Mouse (Mus musculus) neural tube, embryonic 14.5 days (tissue): ENCODE data around the gene Gm49425. TPM values are rescaled to one million over a fixed set of nuclear protein-coding genes. Genes with fewer than 3 reads are reported as not detected.

Source experiments
- ATAC-seq: fragments of 200-750 bp; cut with Nextera tagmentation; 2 replicates; pipeline ENCODE4 v1.8.0; 2017; ENCODE audit warnings: low read depth, mild to moderate bottlenecking, moderate TSS enrichment, moderate library complexity
- H3K27ac ChIP-seq: fragments of 300-500 bp; sonication (generic); 2 replicates; pipeline ENCODE4 v1.5.1; 2014; ENCODE audit warnings: low read depth, mild to moderate bottlenecking, control low read depth, low read length, moderate library complexity, mixed read lengths
- H3K27me3 ChIP-seq: fragments of 300-500 bp; sonication (generic); 2 replicates; pipeline ENCODE4 v1.6.1; 2014; ENCODE audit warnings: low read length; ENCODE audit not compliant: control insufficient read depth, insufficient read depth
- H3K36me3 ChIP-seq: fragments of 300-500 bp; sonication (generic); 2 replicates; pipeline ENCODE4 v1.6.1; 2014; ENCODE audit warnings: low read length, mixed read lengths; ENCODE audit not compliant: control insufficient read depth, insufficient read depth
- H3K4me1 ChIP-seq: fragments of 300-500 bp; sonication (generic); 2 replicates; pipeline ENCODE4 v1.6.1; 2014; ENCODE audit warnings: low read length; ENCODE audit not compliant: control insufficient read depth, insufficient read depth
- H3K4me2 ChIP-seq: fragments of 300-500 bp; sonication (generic); 2 replicates; pipeline ENCODE4 v1.6.1; 2014; ENCODE audit warnings: mild to moderate bottlenecking, low read depth, low read length, control low read depth
- H3K4me3 ChIP-seq: fragments of 300-500 bp; sonication (generic); 2 replicates; pipeline ENCODE4 v1.5.1; 2014; ENCODE audit warnings: low read depth, low read length, control low read depth, mixed read lengths
- H3K9ac ChIP-seq: fragments of 300-500 bp; sonication (generic); replicated peaks from 2 replicates; pipeline ENCODE4 v1.6.1; 2014; ENCODE audit warnings: low read depth, mild to moderate bottlenecking, control low read depth, low read length, mixed read lengths
- H3K9me3 ChIP-seq: fragments of 300-500 bp; sonication (generic); 2 replicates; pipeline ENCODE4 v1.6.1; 2016; ENCODE audit warnings: low read length; ENCODE audit not compliant: control insufficient read depth
- WGBS: fragments of 180-500 bp; shearing (Covaris S2); extraction: QIAGEN DNeasy Blood & Tissue Kit; methylation state at CpG from one replicate; pipeline ENCODE4 v1.1.7; 2014; 5-methylcytosine and 5-hydroxymethylcytosine counted together
- microRNA-seq: library from miRNA; unstranded; fragments of <30 nt; microRNA quantifications from one replicate; pipeline ENCODE4, GENCODE M21; 2016
- polyA plus RNA-seq: library from polyadenylated mRNA; unstranded; fragments of >200 nt; fragmentation: Nextera tagmentation; extraction: Ambion mirVana; gene quantifications from 2 replicates; pipeline ENCODE4 v1.2.1, GENCODE M21; 2014

The Gm49425 gene
- polyA plus RNA-seq, 1 experiment from 2014 or later = 0.29 TPM

- Histone ChIP-seq H3K36me3 (no peaks in the 10 kb centered on the region), H3K4me1 (peaks cover 6% of the 10 kb centered on the region; the same call in 1 of the 2 replicates), H3K27ac (no peak overlapping the region), H3K4me3 (peak overlapping the region; percentile 18), H3K9ac (peak overlapping the region; percentile 35; the same call in 1 of the 2 replicates), H3K9me3 (no peaks in the 10 kb centered on the region), H3K27me3 (no peaks in the 10 kb centered on the region), H3K4me2 (peak overlapping the region; percentile 67)
- ATAC-seq = peak; percentile 63; the same call in 1 of the 2 replicates
- WGBS = 24% methylated on average over 11 of the region's 11 CpGs
Observed at GRCm38 (mm10) chr15:101479666-101480060, 37.4 kb downstream of the Gm49425 start.

GRCm38 (mm10) chr15:101479007-101479665 lies 37.9 kb downstream of the Gm49425 start:
- H3K9me3 ChIP-seq = no peaks in the 10 kb centered on the region
- peak; percentile 58; the same call in 1 of the 2 replicates for ATAC-seq
- H3K9ac ChIP-seq = peak overlapping the region; percentile 35; the same call in 1 of the 2 replicates

GRCm38 (mm10) chr15:101472952-101473528 lies 44.0 kb downstream of the Gm49425 start, which contains the start of gene Krt86:
TSS of gene Krt86 (plus strand) at chr15:101473478.
- Histone ChIP-seq H3K4me3 (no peak within 1 kb of the TSS), H3K27me3 (no peaks in the 10 kb centered on the region), H3K27ac (no peak within 1 kb of the TSS), H3K36me3 (no peaks in the 10 kb centered on the region), H3K9me3 (no peaks in the 10 kb centered on the region), H3K4me1 (no peaks in the 10 kb centered on the region), H3K4me2 (no peak within 1 kb of the TSS), H3K9ac (no peak within 1 kb of the TSS)
- WGBS = 32% methylated on average over 10 of the region's 10 CpGs
- ATAC-seq = no peak

More at GRCm38 (mm10) chr15:101479007-101479665, 37.9 kb downstream of the Gm49425 start:
- Histone ChIP-seq H3K4me2 (peak overlapping the region; percentile 67), H3K27me3 (no peaks in the 10 kb centered on the region), H3K4me3 (peak overlapping the region; percentile 18), H3K4me1 (peaks cover 6% of the 10 kb centered on the region; the same call in 1 of the 2 replicates), H3K36me3 (no peaks in the 10 kb centered on the region), H3K27ac (no peak overlapping the region)
- WGBS = 14% methylated on average over 31 of the region's 31 CpGs

- no peak overlapping the region for H3K9ac ChIP-seq
- H3K27me3 ChIP-seq = no peaks in the 10 kb centered on the region
- no peaks in the 10 kb centered on the region for H3K4me1 ChIP-seq
- no peaks in the 10 kb centered on the region for H3K9me3 ChIP-seq
- 95% methylated on average over 4 of the region's 4 CpGs for WGBS
- H3K36me3 ChIP-seq = no peaks in the 10 kb centered on the region
- no peak overlapping the region for H3K4me2 ChIP-seq
- H3K4me3 ChIP-seq = no peak overlapping the region
- no peak overlapping the region for H3K27ac ChIP-seq
- no peak for ATAC-seq
Observed at GRCm38 (mm10) chr15:101469093-101469492, 48.0 kb downstream of the Gm49425 start.

Small RNAs within 50 kb of the gene (microRNA-seq; reads per million reads assigned to microRNA genes)
- not detected for gene Gm44393

Other genes starting within 250 kb of the Gm49425 start
- 69.4 and 75.7 TPM in 2 replicates for gene Atg101, start 233.0 kb downstream of the Gm49425 start, polyA plus RNA-seq
- gene 6030408B16Rik, start 224.0 kb downstream of the Gm49425 start, polyA plus RNA-seq = 0.22 and 0.64 TPM in 2 replicates
- gene Krt80, start 147.1 kb downstream of the Gm49425 start, polyA plus RNA-seq = 0.08 and 0.28 TPM in 2 replicates
- 0.10 and 0.33 TPM in 2 replicates for gene Krt7, start 106.2 kb downstream of the Gm49425 start, polyA plus RNA-seq
- gene Krt87, start 78.5 kb downstream of the Gm49425 start, polyA plus RNA-seq = 0.19 and 0.40 TPM in 2 replicates
- not detected in 2 replicates for gene Krt88, start 69.5 kb downstream of the Gm49425 start, polyA plus RNA-seq
- gene Krt81, start 53.5 kb downstream of the Gm49425 start, polyA plus RNA-seq = 0.17 TPM in 1 of 2 replicates, not detected in the other
- not detected in 2 replicates for gene Krt86, start 43.8 kb downstream of the Gm49425 start, polyA plus RNA-seq
- not detected in 2 replicates for gene Krt83, start 25.7 kb downstream of the Gm49425 start, polyA plus RNA-seq
- 0.11 TPM in 1 of 2 replicates, not detected in the other for gene Krt84, start 15.6 kb upstream of the Gm49425 start, polyA plus RNA-seq
- not detected in 2 replicates for gene Krt82, start 33.4 kb upstream of the Gm49425 start, polyA plus RNA-seq
- gene Krt90, start 45.7 kb upstream of the Gm49425 start, polyA plus RNA-seq = 0.13 TPM in 2 replicates
- 0.08 TPM in 1 of 2 replicates, not detected in the other for gene Krt75, start 56.6 kb upstream of the Gm49425 start, polyA plus RNA-seq
- not detected in 2 replicates for gene Gm5414, start 110.9 kb upstream of the Gm49425 start, polyA plus RNA-seq
- not detected in 2 replicates for gene Gm5478, start 130.1 kb upstream of the Gm49425 start, polyA plus RNA-seq
- not detected in 2 replicates for gene Krt6b, start 163.0 kb upstream of the Gm49425 start, polyA plus RNA-seq
- gene Krt6a, start 177.0 kb upstream of the Gm49425 start, polyA plus RNA-seq = not detected in 2 replicates
- gene Krt5, start 195.6 kb upstream of the Gm49425 start, polyA plus RNA-seq = not detected in 2 replicates
- 0.27 and 0.48 TPM in 2 replicates for gene Krt71, start 225.8 kb upstream of the Gm49425 start, polyA plus RNA-seq